Mouse (Mus musculus) left cerebral cortex, postnatal 36 days (tissue): ENCODE results near the gene Tex10. TPM values are rescaled to one million over a fixed set of nuclear protein-coding genes. Genes with fewer than 3 reads are reported as not detected.
A peak's percentile ranks its signal among the peaks of the same experiment; 100 is the strongest.
"Not testable (repeated sequence)": the region's sequence is repeated elsewhere in the genome, so short reads cannot be mapped to it uniquely, and the experiment has no call there.

Experiments used
- DNase-seq, 2 experiments: peaks; one replicate each; pipeline ENCODE4 v3.0.0; 2021 to 2022; ENCODE audit warnings: low spot score in 2 of 2, mixed read lengths in 1 of 2
- intact Hi-C: fragments of 180-260 bp; cut with DNase I; formaldehyde crosslinking; loops from one replicate; pipeline ENCODE4 v1.15.1; 2025
- total RNA-seq, 2 experiments: library from RNA; stranded (reverse); gene quantifications; 2 replicates each; pipeline ENCODE4 v1.2.3; 2021

The Tex10 gene
- total RNA-seq, 2 experiments from 2014 or later: 18.9 to 22.7 TPM

GRCm38 (mm10) chr4:48407350-48408039 lies 65.8 kb downstream of the Tex10 start:
- DNase-seq: peak; percentile 61 to 64
- intact Hi-C loops: no loop called here

GRCm38 (mm10) chr4:48405724-48406491 lies 67.4 kb downstream of the Tex10 start:
- DNase-seq, intact Hi-C loops: not testable (repeated sequence)

GRCm38 (mm10) chr4:48403066-48403640 lies 70.1 kb downstream of the Tex10 start:
- intact Hi-C loops: no loop called here
- DNase-seq: no peak

- intact Hi-C loops: no loop called here
- no peak for DNase-seq
Observed at GRCm38 (mm10) chr4:48396949-48397348, 76.3 kb downstream of the Tex10 start.

- DNase-seq: no peak
- intact Hi-C loops: loop anchor here (10.0 kb wide), 2 partner anchors 858 to 948 kb away; no protein-coding TSS in a partner anchor
Observed at GRCm38 (mm10) chr4:48382506-48382905, 90.8 kb downstream of the Tex10 start.

GRCm38 (mm10) chr4:48380940-48381339 lies 92.3 kb downstream of the Tex10 start:
- peak; percentile 66 to 67 for DNase-seq
- intact Hi-C loops: loop anchor here (2.0 to 10.0 kb wide), 3 partner anchors 154 to 946 kb away; no protein-coding TSS in a partner anchor

Other genes starting within 250 kb of the Tex10 start
- gene Erp44, start 193.9 kb downstream of the Tex10 start, total RNA-seq: 10 to 100 TPM; 30.0 to 39.7 TPM
- gene Invs, start 193.7 kb downstream of the Tex10 start, total RNA-seq: 10 to 100 TPM; 12.7 to 14.5 TPM
- gene Msantd3, start 66.5 kb upstream of the Tex10 start, total RNA-seq: 10 to 100 TPM; 21.2 to 24.9 TPM
- gene Tmeff1, start 111.7 kb upstream of the Tex10 start, total RNA-seq: 100 to 1,000 TPM; 114 to 135 TPM
- 1 to 10 TPM; 1.4 to 2.3 TPM for gene Cavin4, start 190.1 kb upstream of the Tex10 start, total RNA-seq